Mouse (Mus musculus): ENCODE data around the gene Rgs2. TPM values are rescaled to one million over a fixed set of nuclear protein-coding genes. Genes with fewer than 3 reads are reported as not detected.

Gene Rgs2
- polyA plus RNA-seq, 1 experiment from 2014 or later: 10.6 TPM

- H3K4me2 ChIP-seq (ENCODE audit: low read depth, low read length): no peak overlapping the region
- H3K36me3 ChIP-seq (ENCODE audit: control insufficient read depth, insufficient read depth): no peaks in the 10 kb centered on the region
- H3K9me3 ChIP-seq (replicated peaks; ENCODE audit: control insufficient read depth, low read length): no peaks in the 10 kb centered on the region
- no peak overlapping the region for H3K27ac ChIP-seq (ENCODE audit: low read length)
- 36% methylated on average over 2 of the region's 2 CpGs for WGBS (ENCODE audit: insufficient replicate concordance)
- no peak overlapping the region for H3K9ac ChIP-seq (ENCODE audit: low read depth, low read length)
- no peaks in the 10 kb centered on the region for H3K4me1 ChIP-seq (ENCODE audit: control insufficient read depth, low read depth, low read length)
- H3K4me3 ChIP-seq (ENCODE audit: low read depth, low read length): no peak overlapping the region
- H3K27me3 ChIP-seq (ENCODE audit: control insufficient read depth, insufficient read depth, low read depth, low read length): no peaks in the 10 kb centered on the region
- no peak for ATAC-seq (ENCODE audit: low read depth)
Measured at GRCm38 (mm10) chr1:143992528-143992927, 11.4 kb downstream of the Rgs2 start.

- H3K27me3 ChIP-seq (ENCODE audit: control insufficient read depth, insufficient read depth, low read depth, low read length): no peaks in the 10 kb centered on the region
- no peaks in the 10 kb centered on the region for H3K36me3 ChIP-seq (ENCODE audit: control insufficient read depth, insufficient read depth)
- no peak overlapping the region for H3K27ac ChIP-seq (ENCODE audit: low read length)
- WGBS (ENCODE audit: insufficient replicate concordance): 17% methylated on average over 5 of the region's 5 CpGs
- H3K9ac ChIP-seq (ENCODE audit: low read depth, low read length): no peak overlapping the region
- no peak overlapping the region for H3K4me3 ChIP-seq (ENCODE audit: low read depth, low read length)
- no peaks in the 10 kb centered on the region for H3K9me3 ChIP-seq (replicated peaks; ENCODE audit: control insufficient read depth, low read length)
- no peak overlapping the region for H3K4me2 ChIP-seq (ENCODE audit: low read depth, low read length)
- no peaks in the 10 kb centered on the region for H3K4me1 ChIP-seq (ENCODE audit: control insufficient read depth, low read depth, low read length)
- ATAC-seq (ENCODE audit: low read depth): no peak
Measured at GRCm38 (mm10) chr1:143990263-143990662, 13.7 kb downstream of the Rgs2 start.

DNA sequence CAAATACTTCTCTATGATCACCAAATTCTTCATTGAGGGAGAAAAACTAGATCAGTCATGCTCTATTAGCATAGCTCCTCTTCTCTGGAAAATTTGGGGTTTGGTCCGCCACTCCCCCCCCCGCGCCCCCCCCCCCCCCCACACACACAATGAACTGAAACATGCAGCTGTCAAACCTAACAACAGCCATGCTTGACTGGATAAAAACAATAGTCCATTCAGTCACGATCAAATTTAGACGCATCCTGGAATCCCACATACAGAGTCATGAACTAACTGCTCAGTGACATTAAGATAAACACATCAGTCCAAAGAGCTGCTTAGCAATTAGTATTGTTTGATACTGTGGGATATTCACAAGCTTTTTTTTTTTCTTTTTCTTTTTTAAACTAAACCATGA is 14.2 kb downstream of the Rgs2 start:
- no peaks in the 10 kb centered on the region for H3K27me3 ChIP-seq (ENCODE audit: control insufficient read depth, insufficient read depth, low read depth, low read length)
- H3K4me2 ChIP-seq (ENCODE audit: low read depth, low read length): no peak overlapping the region
- no peaks in the 10 kb centered on the region for H3K36me3 ChIP-seq (ENCODE audit: control insufficient read depth, insufficient read depth)
- no peak overlapping the region for H3K4me3 ChIP-seq (ENCODE audit: low read depth, low read length)
- H3K4me1 ChIP-seq (ENCODE audit: control insufficient read depth, low read depth, low read length): no peaks in the 10 kb centered on the region
- H3K27ac ChIP-seq (ENCODE audit: low read length): no peak overlapping the region
- WGBS (ENCODE audit: insufficient replicate concordance): 36% methylated on average over 4 of the region's 5 CpGs
- no peaks in the 10 kb centered on the region for H3K9me3 ChIP-seq (replicated peaks; ENCODE audit: control insufficient read depth, low read length)
- no peak for ATAC-seq (ENCODE audit: low read depth)
- H3K9ac ChIP-seq (ENCODE audit: low read depth, low read length): no peak overlapping the region

DNA sequence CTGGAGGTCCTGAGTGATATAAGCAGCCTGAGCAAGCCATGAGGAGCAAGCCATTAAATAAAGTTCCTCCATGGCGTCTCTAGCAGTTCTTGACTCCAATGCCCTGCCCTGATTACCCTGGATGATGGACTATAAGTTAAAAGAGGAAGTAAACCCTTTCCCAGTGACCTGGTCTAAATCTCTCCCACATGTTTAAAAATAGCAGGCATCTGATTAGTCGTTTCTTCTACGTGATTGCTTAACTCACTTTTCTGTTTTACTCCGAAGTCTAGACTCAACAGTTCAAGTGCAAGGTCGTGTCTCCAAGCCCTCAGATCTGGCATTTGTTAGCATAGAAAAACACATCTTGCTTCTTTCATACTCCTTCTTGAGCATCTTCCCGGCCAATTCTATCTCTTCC is 15.2 kb downstream of the Rgs2 start:
- no peak for ATAC-seq (ENCODE audit: low read depth)
- 23% methylated on average over 6 of the region's 6 CpGs for WGBS (ENCODE audit: insufficient replicate concordance)
- H3K4me1 ChIP-seq (ENCODE audit: control insufficient read depth, low read depth, low read length): no peaks in the 10 kb centered on the region
- no peaks in the 10 kb centered on the region for H3K36me3 ChIP-seq (ENCODE audit: control insufficient read depth, insufficient read depth)
- H3K9me3 ChIP-seq (replicated peaks; ENCODE audit: control insufficient read depth, low read length): no peaks in the 10 kb centered on the region
- no peak overlapping the region for H3K4me2 ChIP-seq (ENCODE audit: low read depth, low read length)
- no peak overlapping the region for H3K27ac ChIP-seq (ENCODE audit: low read length)
- no peak overlapping the region for H3K9ac ChIP-seq (ENCODE audit: low read depth, low read length)
- H3K27me3 ChIP-seq (ENCODE audit: control insufficient read depth, insufficient read depth, low read depth, low read length): no peaks in the 10 kb centered on the region
- no peak overlapping the region for H3K4me3 ChIP-seq (ENCODE audit: low read depth, low read length)

DNA sequence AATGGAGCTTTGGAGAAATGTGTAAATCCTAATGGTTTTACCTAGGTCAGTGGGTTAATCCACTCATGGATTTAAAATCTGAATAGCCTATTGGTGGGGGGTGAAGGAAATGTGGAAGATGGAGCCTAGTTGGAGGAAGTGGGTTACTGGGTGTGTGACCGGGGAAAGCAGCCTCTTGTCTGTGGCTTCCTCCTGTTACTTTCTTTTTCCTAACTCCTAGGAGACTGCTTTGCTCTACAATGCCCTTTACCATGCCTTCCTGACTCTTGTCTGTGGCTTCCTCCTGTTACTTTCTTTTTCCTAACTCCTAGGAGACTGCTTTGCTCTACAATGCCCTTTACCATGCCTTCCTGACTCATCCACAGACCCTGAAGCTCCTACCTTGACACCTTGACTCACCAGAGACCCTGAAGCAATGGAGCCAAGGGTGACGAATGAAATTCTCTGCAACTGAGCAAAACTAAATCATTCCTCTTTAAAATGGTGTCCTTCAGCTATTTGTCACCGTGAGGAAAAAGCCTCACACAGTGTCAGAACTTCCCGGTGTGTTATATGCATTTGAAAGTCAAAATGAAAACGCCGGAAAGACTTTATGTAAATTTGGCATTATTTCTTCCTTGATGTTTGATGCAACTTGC is 18.9 kb downstream of the Rgs2 start:
- Histone ChIP-seq H3K9ac (ENCODE audit: low read depth, low read length) (no peak overlapping the region), H3K36me3 (ENCODE audit: control insufficient read depth, insufficient read depth) (no peaks in the 10 kb centered on the region), H3K27ac (ENCODE audit: low read length) (no peak overlapping the region), H3K4me1 (ENCODE audit: control insufficient read depth, low read depth, low read length) (no peaks in the 10 kb centered on the region), H3K4me2 (ENCODE audit: low read depth, low read length) (no peak overlapping the region), H3K4me3 (ENCODE audit: low read depth, low read length) (no peak overlapping the region), H3K9me3 (replicated peaks; ENCODE audit: control insufficient read depth, low read length) (no peaks in the 10 kb centered on the region), H3K27me3 (ENCODE audit: control insufficient read depth, insufficient read depth, low read depth, low read length) (no peaks in the 10 kb centered on the region)
- ATAC-seq (ENCODE audit: low read depth): 0 out of 2 replicates have a peak, but pooled peaks have one; percentile 2
- WGBS (ENCODE audit: insufficient replicate concordance): 45% methylated on average over 6 of the region's 6 CpGs

DNA sequence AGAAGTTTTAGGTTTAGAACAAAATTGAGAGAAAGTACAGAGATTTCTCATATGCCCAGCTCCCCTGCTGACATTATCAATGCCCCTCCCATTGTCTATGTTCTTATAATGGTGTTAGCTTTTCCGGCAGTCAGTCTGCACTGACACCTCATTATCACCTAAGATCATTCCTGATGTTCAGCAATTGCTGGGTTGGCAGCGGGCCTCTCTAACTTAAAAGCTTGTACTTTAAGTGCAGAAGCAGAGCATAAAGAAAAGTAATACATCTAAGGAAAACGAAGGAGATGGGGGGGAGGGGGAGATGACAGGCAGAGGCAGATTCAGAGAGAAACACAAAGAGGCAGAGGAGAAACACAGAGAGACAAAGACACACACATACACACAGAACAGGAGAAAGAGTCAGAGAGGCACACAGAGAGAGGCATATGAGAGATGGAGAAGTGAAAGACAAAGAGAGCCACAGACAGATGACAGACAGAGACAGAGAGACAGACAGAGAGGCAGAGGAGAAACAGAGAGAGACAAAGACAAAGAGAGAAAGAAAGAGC is 21.1 kb downstream of the Rgs2 start:
- ATAC-seq (ENCODE audit: low read depth): no peak
- no peak overlapping the region for H3K4me2 ChIP-seq (ENCODE audit: low read depth, low read length)
- no peaks in the 10 kb centered on the region for H3K4me1 ChIP-seq (ENCODE audit: control insufficient read depth, low read depth, low read length)
- no peak overlapping the region for H3K27ac ChIP-seq (ENCODE audit: low read length)
- H3K27me3 ChIP-seq (ENCODE audit: control insufficient read depth, insufficient read depth, low read depth, low read length): no peaks in the 10 kb centered on the region
- 46% methylated on average over 3 of the region's 3 CpGs for WGBS (ENCODE audit: insufficient replicate concordance)
- H3K4me3 ChIP-seq (ENCODE audit: low read depth, low read length): no peak overlapping the region
- H3K9ac ChIP-seq (ENCODE audit: low read depth, low read length): no peak overlapping the region
- no peaks in the 10 kb centered on the region for H3K36me3 ChIP-seq (ENCODE audit: control insufficient read depth, insufficient read depth)
- no peaks in the 10 kb centered on the region for H3K9me3 ChIP-seq (replicated peaks; ENCODE audit: control insufficient read depth, low read length)

DNA sequence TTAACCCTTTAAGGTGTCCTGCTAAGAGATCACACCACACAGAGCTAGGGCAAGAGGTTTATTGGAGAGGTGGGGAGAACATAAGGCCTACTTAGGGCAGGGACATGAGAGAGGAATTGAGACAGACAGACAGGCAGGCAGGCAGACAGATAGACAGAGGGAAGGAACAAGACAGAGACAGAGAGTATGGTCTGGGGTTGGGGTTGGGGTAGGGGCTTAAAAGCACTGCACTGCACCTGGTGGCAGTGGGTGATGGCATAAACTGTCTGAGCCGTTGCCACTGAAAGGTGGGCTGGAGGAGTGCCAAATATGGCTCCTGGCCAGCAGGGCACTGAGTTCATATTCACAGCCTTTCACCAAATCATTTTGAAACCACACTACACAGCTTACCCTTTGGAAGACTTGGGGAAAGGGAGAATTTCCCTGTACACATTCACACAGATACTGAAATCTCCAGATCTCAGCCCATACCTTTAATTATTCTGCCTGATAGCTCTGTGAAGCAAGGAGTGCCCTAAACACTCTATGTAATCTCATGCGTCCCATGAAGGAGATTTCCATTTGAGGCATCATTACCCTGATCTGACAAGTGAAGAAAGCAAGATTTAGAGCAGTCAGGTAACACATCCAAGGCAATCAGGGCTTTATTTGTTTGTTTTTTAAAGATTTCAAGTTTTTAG is 21.7 kb downstream of the Rgs2 start:
- H3K9me3 ChIP-seq (replicated peaks; ENCODE audit: control insufficient read depth, low read length): no peaks in the 10 kb centered on the region
- no peaks in the 10 kb centered on the region for H3K36me3 ChIP-seq (ENCODE audit: control insufficient read depth, insufficient read depth)
- no peaks in the 10 kb centered on the region for H3K27me3 ChIP-seq (ENCODE audit: control insufficient read depth, insufficient read depth, low read depth, low read length)
- no peak for ATAC-seq (ENCODE audit: low read depth)
- no peak overlapping the region for H3K4me2 ChIP-seq (ENCODE audit: low read depth, low read length)
- H3K4me1 ChIP-seq (ENCODE audit: control insufficient read depth, low read depth, low read length): no peaks in the 10 kb centered on the region
- H3K27ac ChIP-seq (ENCODE audit: low read length): no peak overlapping the region
- no peak overlapping the region for H3K9ac ChIP-seq (ENCODE audit: low read depth, low read length)
- no peak overlapping the region for H3K4me3 ChIP-seq (ENCODE audit: low read depth, low read length)
- WGBS (ENCODE audit: insufficient replicate concordance): 46% methylated on average over 2 of the region's 2 CpGs

- Histone ChIP-seq H3K27ac (ENCODE audit: low read length) (no peak overlapping the region), H3K27me3 (ENCODE audit: control insufficient read depth, insufficient read depth, low read depth, low read length) (no peaks in the 10 kb centered on the region), H3K4me2 (ENCODE audit: low read depth, low read length) (no peak overlapping the region), H3K9ac (ENCODE audit: low read depth, low read length) (no peak overlapping the region), H3K9me3 (replicated peaks; ENCODE audit: control insufficient read depth, low read length) (no peaks in the 10 kb centered on the region), H3K36me3 (ENCODE audit: control insufficient read depth, insufficient read depth) (no peaks in the 10 kb centered on the region), H3K4me3 (ENCODE audit: low read depth, low read length) (no peak overlapping the region), H3K4me1 (ENCODE audit: control insufficient read depth, low read depth, low read length) (no peaks in the 10 kb centered on the region)
- no peak for ATAC-seq (ENCODE audit: low read depth)
Measured at GRCm38 (mm10) chr1:143980811-143981210, 23.1 kb downstream of the Rgs2 start.

DNA sequence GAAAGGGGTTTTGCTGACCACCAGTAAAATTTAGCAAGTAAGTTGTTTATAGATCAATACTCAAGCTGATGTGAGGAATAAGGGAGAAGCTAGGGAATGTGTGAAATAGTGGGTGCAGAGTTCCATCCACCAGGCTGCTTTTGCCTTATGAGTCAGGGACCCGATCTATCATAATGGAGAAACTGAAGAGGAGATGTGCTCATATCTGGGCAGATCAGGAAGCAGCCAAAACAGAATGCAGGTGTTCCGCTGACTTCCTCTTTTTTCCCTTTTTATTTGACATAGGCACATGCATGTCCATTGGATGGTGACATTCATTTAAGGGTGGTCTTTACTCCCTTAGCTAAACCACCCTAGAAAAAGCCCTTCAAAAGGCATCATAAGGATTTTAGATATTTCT is 29.3 kb downstream of the Rgs2 start:
- H3K36me3 ChIP-seq (ENCODE audit: control insufficient read depth, insufficient read depth): no peaks in the 10 kb centered on the region
- no peak for ATAC-seq (ENCODE audit: low read depth)
- 33% methylated on average over 2 of the region's 2 CpGs for WGBS (ENCODE audit: insufficient replicate concordance)

More for the DNA sequence above, 29.3 kb downstream of the Rgs2 start:
- H3K9ac ChIP-seq (ENCODE audit: low read depth, low read length): no peak overlapping the region
- no peak overlapping the region for H3K4me2 ChIP-seq (ENCODE audit: low read depth, low read length)
- H3K4me1 ChIP-seq (ENCODE audit: control insufficient read depth, low read depth, low read length): no peaks in the 10 kb centered on the region
- H3K4me3 ChIP-seq (ENCODE audit: low read depth, low read length): no peak overlapping the region
- H3K27ac ChIP-seq (ENCODE audit: low read length): no peak overlapping the region
- no peaks in the 10 kb centered on the region for H3K27me3 ChIP-seq (ENCODE audit: control insufficient read depth, insufficient read depth, low read depth, low read length)
- H3K9me3 ChIP-seq (replicated peaks; ENCODE audit: control insufficient read depth, low read length): no peaks in the 10 kb centered on the region

Data from liver, embryonic 16.5 days (tissue).